Mouse (Mus musculus) hindbrain, embryonic 14.5 days (tissue): ENCODE results near the gene Slc1a6. TPM values are rescaled to one million over a fixed set of nuclear protein-coding genes. Genes with fewer than 3 reads are reported as not detected.
"Not testable (repeated sequence)": the region's sequence is repeated elsewhere in the genome, so short reads cannot be mapped to it uniquely, and the experiment has no call there.

Source experiments
- ATAC-seq: fragments of 200-750 bp; cut with Nextera tagmentation; 2 replicates; pipeline ENCODE4 v1.8.0; 2017; ENCODE audit warnings: moderate number of reproducible peaks, mild to moderate bottlenecking, moderate TSS enrichment, moderate library complexity; ENCODE audit not compliant: low FRiP score
- DNase-seq: peaks from one replicate; pipeline ENCODE4 v3.0.0-alpha.2; 2015; ENCODE audit warnings: low spot score
- H3K27ac ChIP-seq: fragments of 300-500 bp; sonication (generic); 2 replicates; pipeline ENCODE4 v1.5.1; 2014; ENCODE audit warnings: mild to moderate bottlenecking, moderate library complexity
- H3K27me3 ChIP-seq: fragments of 300-500 bp; sonication (generic); 2 replicates; pipeline ENCODE4 v1.6.1; 2014; ENCODE audit warnings: mild to moderate bottlenecking, low read length, mixed read lengths; ENCODE audit not compliant: control insufficient read depth, insufficient read depth
- H3K36me3 ChIP-seq: fragments of 300-500 bp; sonication (generic); replicated peaks from 2 replicates; pipeline ENCODE4 v1.6.1; 2014; ENCODE audit not compliant: control insufficient read depth, insufficient read depth
- H3K4me1 ChIP-seq: fragments of 300-500 bp; sonication (generic); replicated peaks from 2 replicates; pipeline ENCODE4 v1.6.1; 2014; ENCODE audit warnings: antibody characterized with exemption, low read length, mixed read lengths; ENCODE audit not compliant: control insufficient read depth, insufficient read depth
- H3K4me2 ChIP-seq: fragments of 300-500 bp; sonication (generic); replicated peaks from 2 replicates; pipeline ENCODE4 v1.6.1; 2014; ENCODE audit warnings: mild to moderate bottlenecking, moderate library complexity
- H3K4me3 ChIP-seq: fragments of 300-500 bp; sonication (generic); replicated peaks from 2 replicates; pipeline ENCODE4 v1.5.1; 2014; ENCODE audit warnings: mild to moderate bottlenecking, low read length
- H3K9ac ChIP-seq: fragments of 300-500 bp; sonication (generic); 2 replicates; pipeline ENCODE4 v1.6.1; 2014
- H3K9me3 ChIP-seq: fragments of 300-500 bp; sonication (generic); 2 replicates; pipeline ENCODE4 v1.6.1; 2016; ENCODE audit warnings: low read length; ENCODE audit not compliant: control insufficient read depth
- WGBS: fragments of 180-500 bp; shearing (Covaris S2); extraction: QIAGEN DNeasy Blood & Tissue Kit; methylation state at CpG from one replicate; pipeline ENCODE4 v1.1.7; 2014; 5-methylcytosine and 5-hydroxymethylcytosine counted together
- polyA plus RNA-seq: library from polyadenylated mRNA; unstranded; fragments of >200 nt; fragmentation: Nextera tagmentation; extraction: Ambion mirVana; gene quantifications from 2 replicates; pipeline ENCODE4 v1.2.1, GENCODE M21; 2014

Gene Slc1a6
- polyA plus RNA-seq, 1 experiment from 2014 or later = 11.9 TPM

DNA sequence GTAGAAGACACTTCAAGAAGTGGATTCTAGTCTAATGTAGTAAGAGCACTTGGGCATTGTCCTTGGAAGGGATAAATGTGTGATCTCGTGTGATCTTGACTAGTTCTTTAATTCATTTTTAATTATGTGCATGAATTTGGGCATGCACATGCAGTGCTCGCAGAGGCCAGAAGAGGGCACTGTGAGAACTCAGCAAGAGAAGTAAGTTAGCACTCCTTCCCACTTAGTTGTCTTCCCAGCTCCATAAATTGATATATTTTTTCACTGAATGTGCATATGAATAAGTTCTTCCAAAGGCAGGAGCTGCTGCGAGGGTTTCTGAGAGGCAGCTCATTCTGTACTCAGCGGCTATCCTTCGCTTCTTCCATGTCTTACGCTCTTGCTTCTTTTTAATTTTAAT, 24.3 kb upstream of the Slc1a6 start:
- H3K36me3 ChIP-seq = no peaks in the 10 kb centered on the region
- ATAC-seq = no peak
- peak; percentile 84 for DNase-seq
- no peak overlapping the region for H3K4me3 ChIP-seq
- WGBS = 31% methylated on average over 6 of the region's 6 CpGs
- no peaks in the 10 kb centered on the region for H3K9me3 ChIP-seq
- no peak overlapping the region for H3K4me2 ChIP-seq
- H3K27ac ChIP-seq = no peak overlapping the region
- no peak overlapping the region for H3K9ac ChIP-seq
- no peaks in the 10 kb centered on the region for H3K27me3 ChIP-seq
- H3K4me1 ChIP-seq = peaks cover 6% of the 10 kb centered on the region; the same call in 1 of the 2 replicates

- DNase-seq = no peak
- Histone ChIP-seq H3K4me3 (no peak overlapping the region), H3K27me3 (no peaks in the 10 kb centered on the region), H3K4me2 (no peak overlapping the region), H3K4me1 (no peaks in the 10 kb centered on the region), H3K36me3 (no peaks in the 10 kb centered on the region), H3K9ac (no peak overlapping the region), H3K27ac (no peak overlapping the region), H3K9me3 (peaks cover 8% of the 10 kb centered on the region; the same call in 1 of the 2 replicates)
- ATAC-seq = no peak
- 86% methylated on average over 1 of the region's 1 CpGs for whole genome bisulfite sequencing
Observed at GRCm38 (mm10) chr10:78765570-78765969, 14.7 kb upstream of the Slc1a6 start.

- H3K27me3 ChIP-seq = no peaks in the 10 kb centered on the region
- DNase-seq (no peak), ATAC-seq (peak; percentile 63)
- H3K9ac ChIP-seq = no peak overlapping the region
- no peak overlapping the region for H3K4me3 ChIP-seq
- WGBS = 54% methylated on average over 4 of the region's 4 CpGs
- H3K36me3 ChIP-seq = no peaks in the 10 kb centered on the region
- no peak overlapping the region for H3K4me2 ChIP-seq
- peaks cover 7% of the 10 kb centered on the region; the same call in 1 of the 2 replicates for H3K4me1 ChIP-seq
- no peaks in the 10 kb centered on the region for H3K9me3 ChIP-seq
- no peak overlapping the region for H3K27ac ChIP-seq
Observed at GRCm38 (mm10) chr10:78775830-78776229, 4.5 kb upstream of the Slc1a6 start.

- Histone ChIP-seq H3K4me1 (peaks cover 10% of the 10 kb centered on the region; the same call in 1 of the 2 replicates), H3K4me2 (peak overlapping the region; percentile 95), H3K27ac (peak overlapping the region; percentile 54; the same call in 1 of the 2 replicates), H3K9me3 (no peaks in the 10 kb centered on the region), H3K36me3 (no peaks in the 10 kb centered on the region), H3K9ac (peak overlapping the region; percentile 76), H3K4me3 (peak overlapping the region; percentile 69), H3K27me3 (no peaks in the 10 kb centered on the region)
- no peak for DNase-seq
- no peak for ATAC-seq
- 59% methylated on average over 9 of the region's 9 CpGs for WGBS
Observed at GRCm38 (mm10) chr10:78779527-78779926, 769 bp upstream of the Slc1a6 start.

DNA sequence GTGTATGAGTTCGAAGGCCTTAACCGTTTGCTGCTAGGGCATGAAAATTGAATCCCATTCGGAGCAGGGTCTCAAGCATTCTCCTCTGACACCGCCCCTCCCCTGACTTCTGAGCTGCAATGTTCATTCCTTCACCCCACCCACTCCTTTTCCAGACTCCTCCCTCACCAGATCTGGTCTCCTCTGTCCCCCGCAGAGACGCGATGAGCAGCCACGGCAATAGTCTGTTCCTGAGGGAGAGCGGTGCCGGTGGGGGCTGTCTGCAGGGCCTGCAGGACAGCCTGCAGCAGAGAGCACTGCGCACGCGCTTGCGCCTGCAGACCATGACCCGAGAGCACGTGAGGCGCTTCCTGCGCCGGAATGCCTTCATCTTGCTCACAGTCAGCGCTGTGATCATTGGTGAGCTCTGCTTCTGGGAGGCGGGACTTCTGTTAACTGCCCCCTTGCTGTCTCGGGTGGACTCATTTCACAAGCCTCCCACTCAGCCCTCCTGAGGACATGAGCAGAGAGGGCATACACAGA, 7.3 kb downstream of the Slc1a6 start:
- Histone ChIP-seq H3K9me3 (no peaks in the 10 kb centered on the region), H3K4me2 (peak overlapping the region; percentile 69), H3K4me1 (peaks cover 4% of the 10 kb centered on the region; the same call in 1 of the 2 replicates), H3K27me3 (no peaks in the 10 kb centered on the region), H3K9ac (peak overlapping the region; percentile 75), H3K27ac (peak overlapping the region; percentile 87), H3K36me3 (no peaks in the 10 kb centered on the region), H3K4me3 (peak overlapping the region; percentile 51)
- DNase-seq = peak; percentile 82
- ATAC-seq = peak; percentile 98
- 4% methylated on average over 22 of the region's 22 CpGs for WGBS

- no peak overlapping the region for H3K9ac ChIP-seq
Observed at GRCm38 (mm10) chr10:78790561-78790960, 10.3 kb downstream of the Slc1a6 start.

GRCm38 (mm10) chr10:78801449-78801848, 21.2 kb downstream of the Slc1a6 start:
- no peak overlapping the region for H3K4me2 ChIP-seq
- no peaks in the 10 kb centered on the region for H3K36me3 ChIP-seq
- DNase-seq (no peak), ATAC-seq (no peak)
- 88% methylated on average over 2 of the region's 2 CpGs for WGBS
- H3K27me3 ChIP-seq = no peaks in the 10 kb centered on the region
- H3K4me3 ChIP-seq = no peak overlapping the region
- no peak overlapping the region for H3K27ac ChIP-seq
- no peaks in the 10 kb centered on the region for H3K9me3 ChIP-seq
- no peak overlapping the region for H3K9ac ChIP-seq
- no peaks in the 10 kb centered on the region for H3K4me1 ChIP-seq

More at GRCm38 (mm10) chr10:78790561-78790960, 10.3 kb downstream of the Slc1a6 start:
- Histone ChIP-seq H3K4me3 (no peak overlapping the region), H3K9me3 (no peaks in the 10 kb centered on the region), H3K4me2 (no peak overlapping the region), H3K36me3 (no peaks in the 10 kb centered on the region), H3K4me1 (peaks cover 4% of the 10 kb centered on the region; the same call in 1 of the 2 replicates), H3K27ac (no peak overlapping the region), H3K27me3 (no peaks in the 10 kb centered on the region)
- no peak for DNase-seq
- 45% methylated on average over 1 of the region's 1 CpGs for WGBS
- no peak for ATAC-seq

GRCm38 (mm10) chr10:78812358-78813060, 32.2 kb downstream of the Slc1a6 start:
- WGBS = 36% methylated on average over 6 of the region's 6 CpGs
- no peak overlapping the region for H3K4me2 ChIP-seq
- H3K9me3 ChIP-seq = no peaks in the 10 kb centered on the region
- no peaks in the 10 kb centered on the region for H3K4me1 ChIP-seq
- H3K27ac ChIP-seq = peak overlapping the region; percentile 32; the same call in 1 of the 2 replicates
- no peaks in the 10 kb centered on the region for H3K27me3 ChIP-seq
- DNase-seq (peak; percentile 67), ATAC-seq (peak; percentile 94)
- H3K4me3 ChIP-seq = no peak overlapping the region
- H3K36me3 ChIP-seq = no peaks in the 10 kb centered on the region
- no peak overlapping the region for H3K9ac ChIP-seq

- 92% methylated on average over 12 of the region's 12 CpGs for WGBS
- not testable (repeated sequence) for H3K9ac ChIP-seq, H3K4me2 ChIP-seq, DNase-seq, ATAC-seq, H3K36me3 ChIP-seq, H3K4me1 ChIP-seq, H3K9me3 ChIP-seq, H3K4me3 ChIP-seq, H3K27ac ChIP-seq, H3K27me3 ChIP-seq
Observed at GRCm38 (mm10) chr10:78840456-78840855, 60.2 kb downstream of the Slc1a6 start.
